Comparison of ENCODE assay signal across 7 mouse cellular contexts in genomic region chr13:114458886-114459700, GRCm38 (mm10). TPM values are rescaled to one million over a fixed set of nuclear protein-coding genes. Genes with fewer than 3 reads are reported as not detected.
DNase-seq lines count a peak whose midpoint lies in the region; ATAC-seq and TF ChIP-seq lines count a peak whose summit lies in the region.

Gene Fst, minus strand, starts transcription at chr13:114458951.

- TF ChIP-seq EP300 in ES-Bruce4 (IDR thresholded peaks at IDR 0.05; ENCODE audit: insufficient read depth, low read depth, low read length), result no peak
- no peak for TF ChIP-seq EP300 in heart, postnatal 0 days (IDR thresholded peaks at IDR 0.05; ENCODE audit: low read depth)

- peak within 1 kb of the TSS; percentile 95 for H3K4me2 ChIP-seq in embryonic facial prominence, embryonic 13.5 days
- peak within 1 kb of the TSS; percentile 98 for H3K4me2 ChIP-seq in heart, postnatal 0 days (ENCODE audit: low read depth, low read length)
- H3K4me2 ChIP-seq in limb, embryonic 14.5 days (replicated peaks; ENCODE audit: low read depth, low read length, severe bottlenecking), result peak within 1 kb of the TSS; percentile 95

- H3K4me3 ChIP-seq in ES-Bruce4 (ENCODE audit: low read depth, low read length), result peak within 1 kb of the TSS; percentile 67
- peak within 1 kb of the TSS; percentile 61 for H3K4me3 ChIP-seq in embryonic facial prominence, embryonic 13.5 days
- H3K4me3 ChIP-seq in heart, postnatal 0 days (ENCODE audit: low read depth, low read length), result peak within 1 kb of the TSS; percentile 67
- H3K4me3 ChIP-seq in limb, embryonic 14.5 days (replicated peaks; ENCODE audit: low read length), result peak within 1 kb of the TSS; percentile 59

- DNase-seq in 3T3-L1 (ENCODE audit: low read depth, low spot score), result peak; percentile 30
- DNase-seq in heart, postnatal 0 days (ENCODE audit: low spot score), result no peak
- peak; percentile 25 for DNase-seq in limb, embryonic 14.5 days (ENCODE audit: low spot score)
- DNase-seq in naive thymus-derived CD4-positive, alpha-beta T cell, adult 2 months (ENCODE audit: low read depth), result peak; percentile 7

- H3K27me3 ChIP-seq in ES-Bruce4 (ENCODE audit: control insufficient read depth, insufficient read depth, low read length, poor library complexity, severe bottlenecking), result peaks cover 25% of the 10 kb centered on the region
- peaks cover 57% of the 10 kb centered on the region for H3K27me3 ChIP-seq in embryonic facial prominence, embryonic 13.5 days
- peaks cover 53% of the 10 kb centered on the region for H3K27me3 ChIP-seq in heart, postnatal 0 days (ENCODE audit: control insufficient read depth, insufficient read depth, low read length)
- H3K27me3 ChIP-seq in limb, embryonic 14.5 days (ENCODE audit: control insufficient read depth, insufficient read depth, low read length), result peaks cover 23% of the 10 kb centered on the region; the same call in 1 of the 2 replicates

- WGBS in embryonic facial prominence, embryonic 13.5 days, result under 1% methylated on average over 62 of the region's 77 CpGs
- under 1% methylated on average over 53 of the region's 77 CpGs for WGBS in heart, postnatal 0 days
- WGBS in limb, embryonic 14.5 days, result 0% methylated on average over 47 of the region's 77 CpGs

- no peak for TF ChIP-seq POLR2A in ES-Bruce4 (IDR thresholded peaks at IDR 0.05; ENCODE audit: insufficient read depth, low read length)
- TF ChIP-seq POLR2A in limb, embryonic 14.5 days (IDR thresholded peaks at IDR 0.05; ENCODE audit: borderline replicate concordance, extremely low read depth, insufficient read depth, insufficient read length), result no peak

- no peak within 1 kb of the TSS for H3K27ac ChIP-seq in ES-Bruce4 (ENCODE audit: insufficient read depth, low read length)
- peak within 1 kb of the TSS; percentile 77 for H3K27ac ChIP-seq in embryonic facial prominence, embryonic 13.5 days
- no peak within 1 kb of the TSS for H3K27ac ChIP-seq in heart, postnatal 0 days (ENCODE audit: low read depth)
- H3K27ac ChIP-seq in limb, embryonic 14.5 days (replicated peaks; ENCODE audit: low read depth, low read length), result peak within 1 kb of the TSS; percentile 70

- H3K4me1 ChIP-seq in ES-Bruce4 (ENCODE audit: control insufficient read depth, insufficient read depth, low read length), result no peaks in the 10 kb centered on the region
- H3K4me1 ChIP-seq in embryonic facial prominence, embryonic 13.5 days, result peaks cover 35% of the 10 kb centered on the region
- peaks cover 8% of the 10 kb centered on the region; the same call in 1 of the 2 replicates for H3K4me1 ChIP-seq in heart, postnatal 0 days (ENCODE audit: control insufficient read depth, insufficient read depth)
- peaks cover 9% of the 10 kb centered on the region; the same call in 1 of the 2 replicates for H3K4me1 ChIP-seq in limb, embryonic 14.5 days (ENCODE audit: control insufficient read depth, insufficient read depth, low read length)

- no peaks in the 10 kb centered on the region for H3K36me3 ChIP-seq in ES-Bruce4 (ENCODE audit: control insufficient read depth, insufficient read depth, low read length, poor library complexity, severe bottlenecking)
- no peaks in the 10 kb centered on the region; the same call in 1 of the 2 replicates for H3K36me3 ChIP-seq in embryonic facial prominence, embryonic 13.5 days
- no peaks in the 10 kb centered on the region for H3K36me3 ChIP-seq in heart, postnatal 0 days (replicated peaks; ENCODE audit: control insufficient read depth, insufficient read depth, low read length)
- no peaks in the 10 kb centered on the region for H3K36me3 ChIP-seq in limb, embryonic 14.5 days (ENCODE audit: control insufficient read depth, insufficient read depth, low read length)

- H3K9me3 ChIP-seq in ES-Bruce4 (replicated peaks; ENCODE audit: control insufficient read depth, insufficient read depth, low read length, poor library complexity, severe bottlenecking), result no peaks in the 10 kb centered on the region
- no peaks in the 10 kb centered on the region for H3K9me3 ChIP-seq in embryonic facial prominence, embryonic 13.5 days
- no peaks in the 10 kb centered on the region for H3K9me3 ChIP-seq in heart, postnatal 0 days (replicated peaks; ENCODE audit: control insufficient read depth, low read length)
- no peaks in the 10 kb centered on the region for H3K9me3 ChIP-seq in limb, embryonic 14.5 days (ENCODE audit: control insufficient read depth, low read length)

- ATAC-seq in embryonic facial prominence, embryonic 13.5 days (ENCODE audit: insufficient number of reproducible peaks, insufficient read depth, low FRiP score, low TSS enrichment, low read depth), result peak; percentile 53; the same call in 1 of the 2 replicates
- ATAC-seq in heart, postnatal 0 days (ENCODE audit: insufficient read depth, low read depth), result peak; percentile 43; the same call in 1 of the 2 replicates
- ATAC-seq in limb, embryonic 14.5 days (ENCODE audit: low FRiP score, low read depth), result peak; percentile 69
- no peak for ATAC-seq in megakaryocyte-erythroid progenitor cell, adult 5-6 weeks (replicated peaks; ENCODE audit: low FRiP score, low TSS enrichment, poor library complexity, severe bottlenecking)

- H3K9ac ChIP-seq in ES-Bruce4 (ENCODE audit: low read depth, poor library complexity, severe bottlenecking), result peak within 1 kb of the TSS; percentile 76
- peak within 1 kb of the TSS; percentile 73 for H3K9ac ChIP-seq in embryonic facial prominence, embryonic 13.5 days
- H3K9ac ChIP-seq in heart, postnatal 0 days (replicated peaks; ENCODE audit: low read depth, low read length), result peak within 1 kb of the TSS; percentile 43; the same call in 1 of the 2 replicates
- H3K9ac ChIP-seq in limb, embryonic 14.5 days (ENCODE audit: low read depth, low read length, severe bottlenecking), result peak within 1 kb of the TSS; percentile 59

- no peak for TF ChIP-seq CTCF in ES-Bruce4 (IDR thresholded peaks at IDR 0.05; ENCODE audit: low read depth, low read length)
- TF ChIP-seq CTCF in heart, postnatal 0 days (IDR thresholded peaks at IDR 0.05; ENCODE audit: low read depth), result no peak

RNA-seq across cellular contexts. Expression of gene Fst, which starts in this region (rescaled TPM):
- 3.2 and 3.6 TPM in 2 replicates for polyA plus RNA-seq in ES-Bruce4 (2011; ENCODE audit: insufficient read depth, insufficient read length, low read depth, missing spikeins)
- 42.2 and 42.3 TPM in 2 replicates for polyA plus RNA-seq in embryonic facial prominence, embryonic 13.5 days (2015; fragmentation: Nextera tagmentation; extraction: Ambion mirVana)
- total RNA-seq in heart, postnatal 0 days (2014; rRNA removed; ENCODE audit: low replicate concordance), result 1.2 and 3.3 TPM in 2 replicates
- 0.66 and 1.0 TPM in 2 replicates for polyA plus RNA-seq in heart, postnatal 0 days (2015; fragmentation: Nextera tagmentation; extraction: Ambion mirVana)
- 32.1 and 32.9 TPM in 2 replicates for polyA plus RNA-seq in limb, embryonic 14.5 days (2012; rRNA removed)
- 57.0 and 58.0 TPM in 2 replicates for polyA plus RNA-seq in limb, embryonic 14.5 days (2014; fragmentation: Nextera tagmentation; extraction: Ambion mirVana)
- not detected in 2 replicates for total RNA-seq in megakaryocyte-erythroid progenitor cell, adult 5-6 weeks (2014; fragmentation: Nextera tagmentation)
- total RNA-seq in megakaryocyte-erythroid progenitor cell, adult 5-6 weeks (2017), result not detected in 2 replicates

Comparison
In these comparisons a context has a peak if more than half of its experiments do, and no peak if none do; other contexts are left out.
1. H3K27ac ChIP-seq: peak in embryonic facial prominence, embryonic 13.5 days (single experiment) and limb, embryonic 14.5 days (single experiment); none in ES-Bruce4 (single experiment) and heart, postnatal 0 days (single experiment).
2. Peak in every context shown above with its lines, with median percentiles within 50 percentile points of each other: H3K4me3 ChIP-seq, H3K9ac ChIP-seq and H3K4me2 ChIP-seq.